Mouse (Mus musculus): ENCODE results near the gene Henmt1. TPM values are rescaled to one million over a fixed set of nuclear protein-coding genes. Genes with fewer than 3 reads are reported as not detected.

Gene Henmt1
- polyA plus RNA-seq, 1 experiment from 2014 or later = not detected

DNA sequence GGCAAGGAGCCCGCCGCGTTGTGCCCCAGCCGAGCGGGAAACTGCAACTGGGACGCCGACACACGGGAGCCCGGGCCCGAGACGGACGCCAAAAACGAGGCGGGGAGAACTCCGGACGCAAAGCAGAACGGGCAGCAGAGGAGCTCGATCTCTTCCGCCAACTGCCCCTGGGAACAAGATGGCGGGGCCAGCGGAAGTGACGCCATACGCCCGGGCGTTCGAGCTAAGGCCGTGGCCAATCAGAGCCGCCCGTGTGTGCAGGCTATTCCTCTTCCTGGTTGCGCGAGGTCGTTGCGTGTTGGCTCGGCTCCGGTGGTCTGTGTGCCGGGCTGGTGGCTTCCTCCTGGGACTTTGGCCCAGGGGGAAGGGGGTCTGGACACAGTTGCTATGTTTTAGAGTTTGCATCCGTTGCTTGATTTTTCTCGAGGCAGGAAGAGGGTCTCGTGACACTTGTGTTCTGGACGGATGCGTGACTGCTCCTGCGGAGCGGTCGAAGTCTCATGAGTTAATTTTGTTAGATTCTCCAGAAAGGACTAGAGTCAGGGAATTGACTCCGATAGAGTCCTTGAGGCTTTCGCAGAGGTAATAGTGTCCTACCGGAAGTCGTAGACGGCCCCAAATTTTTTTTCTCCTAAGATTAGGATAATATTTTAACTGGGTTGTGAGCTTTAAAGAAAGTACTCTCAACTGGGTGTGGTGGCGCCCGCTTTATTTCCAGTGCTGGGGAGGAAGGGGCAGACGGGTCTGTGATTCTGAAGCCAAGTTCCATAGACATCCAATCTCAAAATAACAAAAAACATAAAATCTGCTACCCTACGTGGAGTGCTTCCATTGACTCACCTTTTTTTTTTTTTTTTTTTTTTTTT lies 27.9 kb upstream of the Henmt1 start, which contains the start of gene Prpf38b:
Gene Prpf38b (minus strand): TSS at position 180 of the 866 bp plus-strand sequence.
- peak within 1 kb of the TSS; percentile 89 for H3K4me2 ChIP-seq
- WGBS (ENCODE audit: insufficient replicate concordance) = under 1% methylated on average over 53 of the region's 53 CpGs
- H3K9me3 ChIP-seq (replicated peaks) = no peaks in the 10 kb centered on the region
- H3K4me3 ChIP-seq (replicated peaks) = peak within 1 kb of the TSS; percentile 88
- peaks cover 30% of the 10 kb centered on the region for H3K4me1 ChIP-seq (replicated peaks)
- peak within 1 kb of the TSS; percentile 99 for H3K27ac ChIP-seq (replicated peaks)
- no peaks in the 10 kb centered on the region for H3K27me3 ChIP-seq
- peak within 1 kb of the TSS; percentile 94 for H3K9ac ChIP-seq
- peak; percentile 96 for ATAC-seq (ENCODE audit: insufficient read depth)
- peaks cover 20% of the 10 kb centered on the region for H3K36me3 ChIP-seq (replicated peaks)

DNA sequence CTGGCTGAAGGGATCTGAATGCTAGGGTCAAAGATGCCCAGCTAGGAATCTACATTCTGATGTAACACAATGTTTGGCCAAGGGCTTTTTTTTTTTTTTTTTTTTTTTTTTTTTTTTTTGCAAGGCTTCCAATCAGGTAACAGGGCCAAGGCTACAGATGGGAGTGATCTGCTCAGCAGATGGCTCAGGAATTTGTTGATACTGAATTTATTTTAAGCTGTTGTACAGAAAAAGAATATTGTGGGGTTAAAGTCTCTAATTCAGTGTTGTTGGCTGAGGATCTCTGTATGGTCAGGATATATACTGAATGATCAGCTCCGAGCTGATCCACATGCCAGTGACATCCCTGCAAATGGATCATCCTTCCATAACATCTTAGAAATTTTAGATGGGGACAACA lies 23.7 kb upstream of the Henmt1 start:
- Histone ChIP-seq H3K4me1 (replicated peaks) (peaks cover 30% of the 10 kb centered on the region), H3K4me2 (no peak overlapping the region), H3K27ac (replicated peaks) (no peak overlapping the region), H3K9ac (no peak overlapping the region), H3K4me3 (replicated peaks) (no peak overlapping the region), H3K9me3 (replicated peaks) (no peaks in the 10 kb centered on the region), H3K36me3 (replicated peaks) (no peaks in the 10 kb centered on the region), H3K27me3 (no peaks in the 10 kb centered on the region)
- WGBS (ENCODE audit: insufficient replicate concordance) = 67% methylated on average over 1 of the region's 1 CpGs
- ATAC-seq (ENCODE audit: insufficient read depth) = no peak

DNA sequence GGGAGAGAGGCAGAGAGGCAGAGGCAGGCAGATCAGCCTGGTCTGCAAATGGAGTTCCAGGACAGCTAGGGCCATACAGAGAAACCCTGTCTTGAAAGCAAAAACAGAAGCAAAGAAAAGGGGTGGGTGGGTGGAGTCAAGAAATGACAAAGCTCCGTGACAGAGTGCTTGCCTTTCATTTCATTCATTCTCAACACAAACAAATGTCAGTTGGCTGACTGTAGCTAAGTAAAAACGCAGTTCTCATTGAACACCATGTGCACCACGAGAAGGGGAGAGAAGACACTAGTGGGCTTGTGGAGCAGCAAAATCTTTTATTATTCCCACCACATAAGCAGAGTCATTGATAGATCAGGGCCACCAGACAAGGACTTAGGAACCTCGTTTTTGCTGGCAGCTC lies 22.8 kb upstream of the Henmt1 start:
- H3K9me3 ChIP-seq (replicated peaks) = no peaks in the 10 kb centered on the region
- H3K4me1 ChIP-seq (replicated peaks) = peaks cover 38% of the 10 kb centered on the region
- no peak overlapping the region for H3K4me3 ChIP-seq (replicated peaks)
- 46% methylated on average over 4 of the region's 4 CpGs for WGBS (ENCODE audit: insufficient replicate concordance)
- H3K4me2 ChIP-seq = peak overlapping the region; percentile 24; the same call in 1 of the 2 replicates
- H3K9ac ChIP-seq = no peak overlapping the region
- H3K36me3 ChIP-seq (replicated peaks) = no peaks in the 10 kb centered on the region
- no peaks in the 10 kb centered on the region for H3K27me3 ChIP-seq
- no peak for ATAC-seq (ENCODE audit: insufficient read depth)
- H3K27ac ChIP-seq (replicated peaks) = no peak overlapping the region

DNA sequence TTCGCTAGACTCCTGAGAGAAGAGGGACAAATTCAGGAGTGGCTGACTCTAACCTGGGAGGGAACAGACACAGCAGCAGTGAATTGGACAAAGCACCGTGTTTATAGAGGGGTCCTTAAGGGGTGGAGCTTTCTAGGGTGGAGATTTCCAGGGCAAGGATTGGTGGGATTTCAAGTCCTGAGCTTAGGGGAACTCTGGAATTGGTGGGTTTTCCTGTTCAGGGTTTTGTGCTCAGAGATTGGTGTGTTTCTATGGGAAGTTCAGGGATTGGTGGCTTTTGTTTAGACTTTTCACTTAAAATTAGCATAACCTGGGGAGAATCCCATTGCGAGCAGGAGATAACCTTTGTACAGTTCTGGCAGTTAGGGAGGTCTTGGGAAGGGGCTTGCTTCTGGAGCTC lies 21.7 kb upstream of the Henmt1 start:
- H3K4me1 ChIP-seq (replicated peaks) = peaks cover 41% of the 10 kb centered on the region
- H3K4me3 ChIP-seq (replicated peaks) = no peak overlapping the region
- no peaks in the 10 kb centered on the region for H3K9me3 ChIP-seq (replicated peaks)
- no peak overlapping the region for H3K4me2 ChIP-seq
- no peak overlapping the region for H3K9ac ChIP-seq
- WGBS (ENCODE audit: insufficient replicate concordance) = 63% methylated on average over 3 of the region's 3 CpGs
- no peak for ATAC-seq (ENCODE audit: insufficient read depth)
- H3K36me3 ChIP-seq (replicated peaks) = no peaks in the 10 kb centered on the region
- H3K27me3 ChIP-seq = no peaks in the 10 kb centered on the region
- H3K27ac ChIP-seq (replicated peaks) = no peak overlapping the region

DNA sequence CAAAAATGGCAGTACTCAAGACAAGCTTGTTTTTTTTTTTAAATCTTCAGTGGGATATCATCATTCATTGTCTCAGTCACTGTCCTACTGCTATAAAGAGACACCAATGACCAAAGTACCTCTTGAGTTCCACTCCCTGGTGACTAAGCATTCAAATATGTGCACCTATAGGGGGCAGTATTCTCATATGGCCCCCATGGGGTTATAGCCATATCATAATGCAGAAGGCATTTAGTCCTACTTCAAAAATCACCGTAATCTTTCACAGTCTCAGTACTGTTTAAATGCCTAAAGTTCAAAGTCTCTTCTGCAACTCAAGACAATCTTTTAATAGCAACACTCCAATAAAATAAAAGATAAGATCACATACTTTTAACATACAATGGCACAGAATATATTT lies 20.8 kb upstream of the Henmt1 start:
- H3K4me3 ChIP-seq (replicated peaks) = no peak overlapping the region
- H3K4me1 ChIP-seq (replicated peaks) = peaks cover 41% of the 10 kb centered on the region
- H3K9me3 ChIP-seq (replicated peaks) = no peaks in the 10 kb centered on the region
- H3K36me3 ChIP-seq (replicated peaks) = no peaks in the 10 kb centered on the region
- no peak for ATAC-seq (ENCODE audit: insufficient read depth)
- no peaks in the 10 kb centered on the region for H3K27me3 ChIP-seq
- no peak overlapping the region for H3K27ac ChIP-seq (replicated peaks)
- 89% methylated on average over 1 of the region's 1 CpGs for WGBS (ENCODE audit: insufficient replicate concordance)
- H3K9ac ChIP-seq = no peak overlapping the region
- H3K4me2 ChIP-seq = no peak overlapping the region

DNA sequence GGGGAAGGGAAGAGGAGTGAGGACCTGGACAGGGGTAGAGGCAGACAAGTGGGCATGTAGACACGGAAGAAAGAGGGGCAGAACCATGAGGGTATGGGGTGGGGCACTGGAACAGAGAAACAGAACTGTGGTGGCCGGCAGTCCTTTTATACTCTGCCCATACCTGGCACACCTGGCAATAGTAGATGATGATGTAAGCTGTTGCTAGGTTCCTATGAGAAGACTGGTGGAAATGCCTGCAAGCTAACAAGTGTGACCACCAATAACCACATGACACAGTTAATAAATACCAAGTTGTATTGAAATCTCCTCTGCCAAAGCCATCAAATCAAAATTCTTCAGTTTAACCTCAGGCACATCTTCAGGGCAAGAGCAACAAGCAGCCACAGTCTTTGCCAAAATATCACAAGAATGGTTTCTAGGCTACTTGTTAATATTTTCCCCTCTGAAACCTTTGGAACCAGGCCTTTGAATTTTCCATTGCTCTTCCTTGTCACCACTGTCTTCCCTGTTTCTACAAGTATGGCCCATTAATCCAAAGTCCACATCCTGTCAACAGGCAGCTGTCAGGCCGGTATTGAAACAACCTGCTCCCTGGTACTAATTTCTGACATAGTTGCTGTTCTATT lies 19.1 kb upstream of the Henmt1 start:
- Histone ChIP-seq H3K4me2 (no peak overlapping the region), H3K36me3 (replicated peaks) (no peaks in the 10 kb centered on the region), H3K4me1 (replicated peaks) (peaks cover 41% of the 10 kb centered on the region), H3K4me3 (replicated peaks) (no peak overlapping the region), H3K27me3 (no peaks in the 10 kb centered on the region), H3K9ac (no peak overlapping the region), H3K27ac (replicated peaks) (no peak overlapping the region), H3K9me3 (replicated peaks) (no peaks in the 10 kb centered on the region)
- WGBS (ENCODE audit: insufficient replicate concordance) = 77% methylated on average over 3 of the region's 3 CpGs
- ATAC-seq (ENCODE audit: insufficient read depth) = no peak

DNA sequence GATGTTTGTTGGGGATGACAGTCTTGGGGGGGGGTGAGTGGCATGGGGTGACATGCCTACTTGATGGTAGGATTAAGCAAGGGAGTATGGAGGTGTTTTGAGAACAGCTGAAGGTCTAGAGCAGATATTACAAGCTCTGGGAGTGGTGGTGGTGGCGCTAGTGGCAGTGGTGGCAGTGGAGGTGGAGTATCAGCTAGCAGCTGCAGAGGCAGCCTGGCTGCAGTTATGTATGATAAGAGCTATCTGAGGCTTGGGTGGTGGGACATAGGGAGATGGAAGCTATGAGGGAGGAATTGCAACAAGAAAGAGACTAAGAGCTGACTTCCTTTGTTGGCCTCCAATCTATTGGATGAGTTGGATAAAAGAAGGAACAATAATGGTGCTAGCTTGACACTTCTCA lies 17.9 kb upstream of the Henmt1 start:
- H3K27ac ChIP-seq (replicated peaks) = peak overlapping the region; percentile 63

DNA sequence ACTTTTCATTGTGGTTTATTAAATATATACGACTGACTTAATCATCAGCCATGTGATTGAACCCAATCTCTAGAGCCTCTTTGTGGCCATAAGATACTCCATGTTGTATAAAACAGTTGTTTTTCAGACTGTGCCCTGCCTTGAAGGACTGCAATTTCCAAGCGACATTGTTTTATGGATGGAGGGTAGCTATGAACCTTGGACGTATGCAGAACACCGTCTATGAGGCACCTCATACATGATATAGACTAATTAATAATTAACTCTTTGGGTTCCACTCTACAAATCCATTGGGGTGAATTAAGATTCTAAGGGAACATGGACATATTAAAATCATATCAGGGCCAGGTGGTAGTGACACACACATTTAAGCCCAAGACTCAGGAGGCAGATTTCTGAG lies 14.0 kb upstream of the Henmt1 start:
- H3K4me3 ChIP-seq (replicated peaks) = no peak overlapping the region
- H3K27me3 ChIP-seq = no peaks in the 10 kb centered on the region
- no peak overlapping the region for H3K27ac ChIP-seq (replicated peaks)
- no peak overlapping the region for H3K4me2 ChIP-seq
- no peaks in the 10 kb centered on the region for H3K36me3 ChIP-seq (replicated peaks)
- WGBS (ENCODE audit: insufficient replicate concordance) = 74% methylated on average over 4 of the region's 4 CpGs
- no peaks in the 10 kb centered on the region for H3K9me3 ChIP-seq (replicated peaks)
- H3K4me1 ChIP-seq (replicated peaks) = peaks cover 24% of the 10 kb centered on the region
- no peak overlapping the region for H3K9ac ChIP-seq
- no peak for ATAC-seq (ENCODE audit: insufficient read depth)

More for the DNA sequence above, 17.9 kb upstream of the Henmt1 start:
- H3K36me3 ChIP-seq (replicated peaks) = no peaks in the 10 kb centered on the region
- no peak overlapping the region for H3K9ac ChIP-seq
- no peak overlapping the region for H3K4me3 ChIP-seq (replicated peaks)
- H3K4me1 ChIP-seq (replicated peaks) = peaks cover 36% of the 10 kb centered on the region
- no peaks in the 10 kb centered on the region for H3K9me3 ChIP-seq (replicated peaks)
- peak overlapping the region; percentile 11; the same call in 1 of the 2 replicates for H3K4me2 ChIP-seq
- WGBS (ENCODE audit: insufficient replicate concordance) = 43% methylated on average over 1 of the region's 1 CpGs
- ATAC-seq (ENCODE audit: insufficient read depth) = peak; percentile 96
- no peaks in the 10 kb centered on the region for H3K27me3 ChIP-seq

DNA sequence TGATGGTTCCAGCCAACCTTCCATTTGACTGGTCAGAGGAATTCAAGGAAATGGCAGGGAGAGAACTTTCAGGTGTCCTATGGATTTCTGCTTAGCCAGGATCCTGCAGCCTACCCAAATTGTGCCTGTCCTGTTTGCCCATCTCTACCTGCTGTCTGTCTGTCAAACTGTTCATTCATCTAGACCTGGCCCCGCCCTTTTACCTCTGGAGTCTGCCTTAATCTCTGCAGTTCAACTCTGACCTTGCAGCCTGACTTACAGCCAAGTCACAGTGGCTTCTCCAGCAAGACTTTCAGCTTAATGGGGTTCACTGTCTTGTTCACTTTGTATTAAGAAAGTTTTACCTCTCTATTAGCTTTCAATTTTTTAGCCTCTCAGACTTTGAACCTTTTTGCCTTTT lies 13.4 kb upstream of the Henmt1 start:
- H3K36me3 ChIP-seq (replicated peaks) = no peaks in the 10 kb centered on the region
- H3K4me2 ChIP-seq = no peak overlapping the region
- no peak overlapping the region for H3K27ac ChIP-seq (replicated peaks)
- no peaks in the 10 kb centered on the region for H3K27me3 ChIP-seq
- 72% methylated on average over 1 of the region's 1 CpGs for WGBS (ENCODE audit: insufficient replicate concordance)
- H3K4me3 ChIP-seq (replicated peaks) = no peak overlapping the region
- no peak overlapping the region for H3K9ac ChIP-seq
- H3K9me3 ChIP-seq (replicated peaks) = no peaks in the 10 kb centered on the region
- peaks cover 17% of the 10 kb centered on the region for H3K4me1 ChIP-seq (replicated peaks)
- no peak for ATAC-seq (ENCODE audit: insufficient read depth)

DNA sequence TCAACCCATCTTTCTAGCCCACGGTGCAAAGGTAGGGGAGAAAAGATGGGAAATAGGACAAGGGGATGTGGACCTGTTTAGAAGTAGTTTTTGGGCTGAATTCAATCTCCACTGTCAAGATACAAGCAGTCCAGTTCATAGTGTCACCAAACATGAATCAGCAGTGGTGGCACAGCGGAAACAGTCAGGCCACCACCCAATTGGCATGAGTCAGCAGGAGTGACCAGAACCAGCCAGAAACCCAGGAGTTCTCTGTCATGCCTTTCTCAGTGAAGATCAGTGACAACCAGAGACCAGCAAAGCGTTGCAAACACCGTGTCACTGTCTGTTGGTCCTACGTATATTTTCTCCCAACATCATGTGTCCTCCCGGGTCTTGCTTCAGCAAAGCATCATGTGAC lies 6.1 kb upstream of the Henmt1 start:
- Histone ChIP-seq H3K27ac (replicated peaks) (no peak overlapping the region), H3K4me2 (no peak overlapping the region), H3K9me3 (replicated peaks) (no peaks in the 10 kb centered on the region), H3K9ac (no peak overlapping the region), H3K36me3 (replicated peaks) (no peaks in the 10 kb centered on the region), H3K4me1 (replicated peaks) (no peaks in the 10 kb centered on the region), H3K4me3 (replicated peaks) (no peak overlapping the region), H3K27me3 (no peaks in the 10 kb centered on the region)
- ATAC-seq (ENCODE audit: insufficient read depth) = no peak
- WGBS (ENCODE audit: insufficient replicate concordance) = 73% methylated on average over 6 of the region's 6 CpGs

DNA sequence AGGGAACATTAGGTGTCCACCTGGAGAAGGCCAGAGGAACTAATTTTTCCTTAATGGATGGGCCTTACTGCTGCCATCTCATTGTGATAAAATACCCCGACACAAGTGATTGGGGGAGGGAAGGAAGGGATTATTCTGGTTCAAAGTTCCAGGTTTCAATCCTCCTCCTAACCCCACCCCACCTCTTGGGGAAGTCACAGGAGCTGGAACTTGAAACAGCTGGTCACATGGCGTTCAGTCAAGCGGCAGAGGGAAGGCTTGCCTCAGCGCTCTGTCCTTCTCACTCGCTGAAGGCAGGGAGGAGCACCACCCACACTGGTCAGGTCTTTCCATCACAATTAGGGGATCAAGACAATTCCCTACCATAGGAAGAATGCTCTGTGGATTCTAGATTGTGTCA lies 982 bp upstream of the Henmt1 start:
- H3K27me3 ChIP-seq = peaks cover 6% of the 10 kb centered on the region; the same call in 1 of the 2 replicates
- no peak overlapping the region for H3K4me3 ChIP-seq (replicated peaks)
- no peak for ATAC-seq (ENCODE audit: insufficient read depth)
- H3K4me1 ChIP-seq (replicated peaks) = no peaks in the 10 kb centered on the region
- 84% methylated on average over 5 of the region's 5 CpGs for WGBS (ENCODE audit: insufficient replicate concordance)
- no peak overlapping the region for H3K4me2 ChIP-seq
- no peaks in the 10 kb centered on the region for H3K36me3 ChIP-seq (replicated peaks)
- H3K9ac ChIP-seq = no peak overlapping the region
- H3K27ac ChIP-seq (replicated peaks) = no peak overlapping the region
- H3K9me3 ChIP-seq (replicated peaks) = no peaks in the 10 kb centered on the region

Data from liver, embryonic 15.5 days (tissue).